Mouse (Mus musculus) urinary bladder, postnatal 25 days (tissue): ENCODE results near the gene Pgam2.
A peak's percentile ranks its signal among the peaks of the same experiment; 100 is the strongest.
"Not testable (repeated sequence)": the region's sequence is repeated elsewhere in the genome, so short reads cannot be mapped to it uniquely, and the experiment has no call there.

Experiments used
- DNase-seq: peaks from one replicate; pipeline ENCODE4 v3.0.0; 2022; ENCODE audit warnings: low spot score

Gene Pgam2

GRCm38 (mm10) chr11:5803551-5803981 lies at the start of gene Pgam2:
Gene Pgam2 (minus strand): TSS chr11:5803733.
- no peak for DNase-seq

DNA sequence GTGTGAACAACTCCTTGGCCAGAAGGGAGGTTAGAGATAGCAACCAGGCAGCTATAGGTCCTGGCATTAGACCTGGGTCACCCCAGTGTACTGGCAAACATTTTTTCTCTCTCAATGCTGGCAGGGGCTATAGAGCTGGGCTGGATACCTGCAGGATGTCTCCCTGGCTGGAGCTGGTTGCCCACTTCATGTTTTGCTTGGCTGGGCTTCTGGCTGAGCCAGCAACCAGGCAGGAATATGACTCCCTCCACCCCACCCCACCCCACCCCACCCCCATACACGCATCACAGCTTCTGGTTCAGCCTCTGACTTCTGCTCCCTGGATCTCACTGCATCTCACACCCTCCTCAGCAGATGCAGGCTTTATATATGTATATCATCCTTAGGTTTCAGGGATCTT lies 48.8 kb upstream of the Pgam2 start:
- DNase-seq = no peak

- no peak for DNase-seq
Measured at GRCm38 (mm10) chr11:5851021-5851736, 47.6 kb upstream of the Pgam2 start.

GRCm38 (mm10) chr11:5850452-5850851 lies 46.9 kb upstream of the Pgam2 start:
- DNase-seq = no peak

GRCm38 (mm10) chr11:5849316-5849715 lies 45.8 kb upstream of the Pgam2 start:
- no peak for DNase-seq

DNA sequence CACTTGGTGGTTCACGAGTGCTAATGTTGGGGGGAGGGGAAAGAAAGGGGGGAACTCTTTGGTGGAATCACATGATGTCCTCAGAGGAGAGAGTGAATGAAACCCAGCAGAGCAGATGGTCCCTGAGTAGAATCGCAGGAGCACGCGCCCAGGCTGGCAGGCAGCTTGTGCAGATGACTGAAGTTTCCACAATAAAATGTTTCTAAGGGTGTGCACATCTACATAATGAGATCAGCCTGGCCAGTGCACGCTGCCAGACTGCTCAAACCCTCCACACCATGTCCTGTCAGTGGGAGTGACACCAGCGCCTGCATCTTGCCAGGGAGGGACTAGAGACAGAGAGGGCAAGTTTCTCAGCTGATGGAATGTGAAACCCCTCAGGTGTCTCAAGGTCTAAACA lies 45.2 kb upstream of the Pgam2 start:
- DNase-seq = no peak

DNA sequence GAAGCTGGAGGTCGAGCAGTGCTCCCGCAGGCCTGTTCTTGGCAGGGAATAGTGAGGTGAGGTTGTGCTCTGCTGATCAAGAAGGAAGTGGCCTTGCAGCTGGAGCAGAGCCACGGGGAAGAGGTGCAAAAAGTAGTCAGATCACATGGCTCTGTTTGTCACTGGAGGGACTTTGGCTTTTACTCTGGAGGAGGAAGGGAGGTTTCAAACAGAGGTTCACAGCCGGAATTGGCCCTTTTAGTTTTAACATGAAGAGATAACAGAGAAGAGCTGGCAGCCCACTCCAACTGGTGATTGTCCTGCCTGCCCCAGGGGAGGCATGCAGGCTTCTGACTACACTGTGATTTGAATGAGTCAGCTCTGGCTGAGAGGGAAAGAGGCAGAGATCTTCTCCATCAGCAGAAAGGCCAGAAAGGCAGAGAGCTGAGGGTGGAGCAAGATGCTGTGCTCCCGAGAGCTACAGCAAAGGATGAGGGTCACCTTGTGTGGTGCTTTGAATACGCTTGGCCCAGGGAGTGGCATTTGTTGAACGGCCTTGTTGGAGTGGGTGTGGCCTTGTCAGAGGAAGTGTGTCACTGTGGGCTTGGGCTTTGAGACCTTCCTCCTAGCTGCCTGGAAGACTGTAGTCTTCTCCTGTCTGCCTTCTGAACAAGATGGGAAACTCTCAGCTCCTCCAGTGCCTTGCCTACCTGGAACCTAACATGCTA lies 43.3 kb upstream of the Pgam2 start:
- no peak for DNase-seq

GRCm38 (mm10) chr11:5843131-5843530 lies 39.6 kb upstream of the Pgam2 start:
- no peak for DNase-seq

DNA sequence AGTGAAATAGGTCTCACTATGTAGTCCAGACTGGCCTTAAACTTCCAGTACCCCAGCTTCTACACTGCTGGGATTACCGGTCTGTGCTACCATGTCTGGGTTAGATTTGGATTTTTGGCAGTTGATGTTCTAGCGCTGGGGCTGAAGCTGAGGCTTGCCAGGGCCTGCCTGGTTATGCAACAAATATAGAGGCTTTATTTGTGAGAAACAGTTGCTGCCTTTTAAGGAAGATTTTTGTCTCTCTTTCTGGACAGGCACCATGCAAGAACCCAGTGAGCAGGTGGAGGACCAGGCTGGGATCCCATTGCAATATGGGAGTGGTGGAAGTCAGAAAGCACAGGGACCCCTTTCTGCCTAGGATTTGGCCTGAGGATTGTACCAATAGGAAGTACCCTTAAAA lies 38.2 kb upstream of the Pgam2 start:
- DNase-seq = no peak

DNA sequence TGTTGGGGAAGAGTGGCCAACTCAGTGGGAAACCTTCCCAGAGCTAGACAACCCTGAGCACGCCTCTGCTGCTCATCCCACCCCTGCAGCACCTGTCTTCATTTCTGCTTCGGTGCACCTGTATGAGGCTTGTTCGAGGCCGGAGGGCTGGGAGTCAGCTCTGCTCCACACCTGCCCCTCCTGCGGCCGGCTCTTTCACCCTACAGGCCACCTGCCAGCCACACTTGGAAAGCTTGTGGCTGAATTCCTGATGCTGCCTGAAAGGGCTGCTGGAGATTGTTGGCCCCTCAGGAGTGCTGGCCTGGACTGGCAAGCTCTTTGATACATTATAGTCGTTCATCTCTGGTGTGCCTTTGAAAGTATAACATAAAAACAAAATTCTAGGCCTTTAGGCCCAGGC lies 36.8 kb upstream of the Pgam2 start:
- DNase-seq = no peak

- peak; percentile 89 for DNase-seq
Measured at GRCm38 (mm10) chr11:5837251-5838246, 34.0 kb upstream of the Pgam2 start, which contains the start of gene Polm. Gene Polm (minus strand): TSS chr11:5838016.

DNA sequence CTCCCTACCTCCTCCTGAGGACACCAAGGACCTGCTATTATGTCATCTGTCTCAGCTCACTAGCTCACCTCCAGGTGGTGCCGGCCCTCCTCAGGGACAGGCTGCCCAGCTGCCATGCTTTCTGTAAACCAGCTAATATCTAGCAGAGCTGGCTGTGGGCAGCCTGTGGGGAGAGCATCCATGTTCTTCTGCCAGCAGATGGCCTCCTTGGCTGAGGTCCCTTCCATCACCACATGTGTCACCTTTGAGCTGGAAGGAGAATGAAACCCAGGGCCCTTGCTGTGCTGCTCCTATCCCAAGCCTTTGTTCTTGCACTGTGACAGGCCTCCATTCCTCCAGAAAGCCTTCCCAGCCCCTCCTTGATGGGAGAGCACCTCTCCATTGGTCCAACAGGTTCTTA lies 32.6 kb upstream of the Pgam2 start:
- DNase-seq = no peak

- no peak for DNase-seq
Measured at GRCm38 (mm10) chr11:5835057-5835456, 31.5 kb upstream of the Pgam2 start.

GRCm38 (mm10) chr11:5834506-5834905 lies 31.0 kb upstream of the Pgam2 start:
- no peak for DNase-seq

DNA sequence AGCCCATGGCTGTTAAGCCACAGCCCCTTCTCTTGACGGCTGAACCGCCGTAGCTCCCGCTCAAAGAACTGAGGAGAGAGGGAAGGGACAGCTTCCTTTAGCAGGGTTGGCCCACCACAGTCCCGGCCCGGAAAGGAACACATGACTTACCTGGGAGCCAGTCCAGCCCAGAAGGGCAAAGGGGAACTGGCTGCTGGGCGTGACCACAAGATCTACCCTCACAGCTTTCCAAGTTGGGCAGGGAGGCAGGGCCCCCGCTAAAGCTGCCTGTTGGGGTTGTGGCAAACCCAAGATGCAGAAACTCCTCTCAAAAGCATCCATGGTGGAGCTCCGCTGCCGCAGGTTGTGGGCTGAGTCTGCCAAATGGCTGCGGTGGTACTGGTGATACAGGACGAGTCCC lies 25.8 kb upstream of the Pgam2 start:
- no peak for DNase-seq

DNA sequence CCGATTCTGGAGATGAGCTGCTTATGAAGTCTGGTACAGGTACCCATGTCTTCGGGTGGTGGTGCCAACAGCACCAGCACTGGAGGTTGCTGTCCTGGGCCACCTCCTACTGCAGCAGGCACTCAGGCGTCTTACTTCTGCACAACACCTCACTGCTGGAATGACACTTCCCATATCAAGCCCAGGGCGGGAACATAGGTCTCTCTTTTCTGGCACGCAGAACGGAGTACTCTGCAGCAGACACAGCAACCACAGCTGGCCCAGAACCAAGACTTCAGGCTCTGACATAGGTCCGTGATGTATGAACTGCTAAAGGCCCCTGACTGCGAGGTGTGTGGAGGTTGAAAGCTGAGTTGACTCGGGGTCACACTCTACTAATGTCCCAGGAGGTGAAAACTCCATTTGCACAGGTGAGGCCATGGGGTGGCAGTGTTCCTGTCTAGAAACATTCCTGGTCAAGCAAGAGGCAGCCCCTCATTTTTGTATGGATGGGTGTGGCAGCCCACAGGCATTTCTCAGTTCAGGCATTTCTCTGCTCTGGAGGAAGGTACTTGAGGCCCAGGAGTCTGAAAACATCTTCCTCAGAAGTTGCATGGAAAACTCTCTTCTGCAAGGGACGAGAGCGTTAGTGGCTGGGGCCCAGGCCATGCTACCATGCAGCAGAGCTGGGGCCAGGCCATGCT lies 25.1 kb upstream of the Pgam2 start:
- no peak for DNase-seq

- no peak for DNase-seq
Measured at GRCm38 (mm10) chr11:5827931-5828330, 24.4 kb upstream of the Pgam2 start.

GRCm38 (mm10) chr11:5825432-5825831 lies 21.9 kb upstream of the Pgam2 start:
- DNase-seq = no peak

DNA sequence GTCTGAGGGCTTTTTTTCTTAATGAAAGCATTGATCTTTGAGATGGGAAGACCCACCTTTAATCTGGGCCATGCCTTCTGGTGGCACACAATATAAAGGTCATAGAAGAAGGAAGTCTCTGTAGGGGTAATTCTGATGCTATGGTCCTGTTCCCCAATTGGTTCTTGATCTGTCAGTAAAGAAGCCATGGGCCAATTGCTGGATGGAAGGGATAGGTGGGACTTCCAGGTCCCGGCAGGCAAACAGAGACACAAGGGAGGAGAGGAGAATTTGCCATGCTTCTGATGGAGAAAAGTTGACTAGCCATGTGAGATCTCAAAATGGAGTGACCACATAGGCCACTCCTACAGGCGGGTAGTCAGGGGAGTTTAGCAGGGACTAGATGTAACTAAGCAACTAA lies 15.7 kb upstream of the Pgam2 start:
- no peak for DNase-seq

GRCm38 (mm10) chr11:5813381-5813780 lies 9.8 kb upstream of the Pgam2 start:
- no peak for DNase-seq

DNA sequence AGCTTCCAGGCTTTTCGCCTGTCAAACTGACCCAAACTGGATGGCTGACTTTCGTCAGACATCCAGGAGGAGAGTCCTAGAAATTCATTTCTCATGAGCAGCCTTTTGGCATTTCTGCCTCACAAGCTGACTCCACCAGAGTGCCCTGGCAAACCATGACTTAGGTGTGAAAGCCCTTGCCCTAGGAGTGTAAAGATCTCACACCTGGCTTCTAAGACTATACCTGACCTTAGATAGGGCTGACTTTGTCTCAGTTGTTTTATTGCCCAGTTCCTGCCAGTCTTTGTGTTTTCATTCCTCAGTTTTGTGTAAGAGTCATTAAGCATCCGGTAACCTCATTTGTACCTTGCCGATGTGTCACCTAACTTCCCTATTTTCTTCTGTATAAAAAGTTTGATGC lies 6.0 kb upstream of the Pgam2 start:
- DNase-seq = not testable (repeated sequence)

GRCm38 (mm10) chr11:5807956-5808355 lies 4.4 kb upstream of the Pgam2 start:
- DNase-seq = no peak
